Mouse (Mus musculus) embryonic stem cell, embryonic (primary cell): ENCODE data around the gene Prkcb.

Source experiments
- CTCF ChIA-PET, 4 experiments: fragments of 300-600 bp in 2 of 4; fragments of 350-600 bp in 2 of 4; sonication (Branson Sonifier 250); formaldehyde crosslinking; loops; one replicate each; lab custom pipeline; 2022; ENCODE audit warnings: inconsistent platforms in 2 of 4; lab: Charles Lee
- POLR2A ChIA-PET, 4 experiments: fragments of 300-600 bp in 2 of 4; fragments of 350-600 bp in 2 of 4; sonication (Branson Sonifier 250); formaldehyde crosslinking; loops; one replicate each; lab custom pipeline; 2022; ENCODE audit warnings: antibody characterized with exemption in 4 of 4, inconsistent platforms in 1 of 4; lab: Charles Lee

Gene Prkcb

DNA sequence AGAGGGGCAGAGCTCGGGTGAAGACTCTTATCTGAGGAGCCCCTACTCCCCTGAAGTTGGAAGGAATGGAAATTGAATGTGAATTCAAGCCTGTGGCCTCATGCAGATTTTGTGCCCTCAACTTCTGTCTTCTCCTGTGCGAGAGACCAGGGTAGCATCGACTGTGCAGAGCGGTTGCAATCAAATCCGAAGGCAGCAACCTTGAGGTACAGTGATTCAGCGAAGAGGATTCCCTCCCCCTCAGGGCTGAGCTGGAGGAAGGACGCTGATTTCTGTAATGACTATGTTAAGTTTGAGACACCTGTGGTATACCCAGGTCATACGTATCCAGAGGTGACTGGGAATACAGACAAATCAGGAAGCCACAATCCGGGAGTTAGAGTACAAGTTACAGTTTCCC, 18.7 kb downstream of the Prkcb start:
- CTCF ChIA-PET: interaction anchor here in 1 of 4 experiments (0.7 kb wide), 1 partner anchor 15 kb away, joined by 3 read pairs; no protein-coding TSS in a partner anchor
- POLR2A ChIA-PET: no interaction called here

DNA sequence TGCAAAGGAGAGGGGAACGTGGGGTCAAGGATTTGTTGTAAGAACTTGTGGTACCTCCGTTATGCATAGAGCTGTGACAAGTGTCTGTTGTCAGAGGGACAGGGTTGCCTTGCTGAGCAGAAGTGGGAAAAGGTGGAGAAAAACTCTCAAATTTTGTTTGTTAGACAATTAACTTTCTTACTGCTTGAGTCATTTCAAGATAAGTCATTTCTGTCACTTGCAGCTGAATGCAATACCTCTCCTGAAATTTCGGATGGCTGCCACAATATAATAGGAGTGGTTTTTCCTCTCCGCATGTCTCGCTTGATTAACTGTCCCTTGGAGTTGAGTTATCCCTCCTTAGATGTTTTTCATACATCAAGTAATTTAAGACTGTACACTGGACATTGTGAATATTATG, 20.1 kb downstream of the Prkcb start:
- ChIA-PET POLR2A (no interaction called here), CTCF (interaction anchor here in 1 of 4 experiments (0.6 kb wide), 1 partner anchor 74 kb away, joined by 3 read pairs; no protein-coding TSS in a partner anchor)

DNA sequence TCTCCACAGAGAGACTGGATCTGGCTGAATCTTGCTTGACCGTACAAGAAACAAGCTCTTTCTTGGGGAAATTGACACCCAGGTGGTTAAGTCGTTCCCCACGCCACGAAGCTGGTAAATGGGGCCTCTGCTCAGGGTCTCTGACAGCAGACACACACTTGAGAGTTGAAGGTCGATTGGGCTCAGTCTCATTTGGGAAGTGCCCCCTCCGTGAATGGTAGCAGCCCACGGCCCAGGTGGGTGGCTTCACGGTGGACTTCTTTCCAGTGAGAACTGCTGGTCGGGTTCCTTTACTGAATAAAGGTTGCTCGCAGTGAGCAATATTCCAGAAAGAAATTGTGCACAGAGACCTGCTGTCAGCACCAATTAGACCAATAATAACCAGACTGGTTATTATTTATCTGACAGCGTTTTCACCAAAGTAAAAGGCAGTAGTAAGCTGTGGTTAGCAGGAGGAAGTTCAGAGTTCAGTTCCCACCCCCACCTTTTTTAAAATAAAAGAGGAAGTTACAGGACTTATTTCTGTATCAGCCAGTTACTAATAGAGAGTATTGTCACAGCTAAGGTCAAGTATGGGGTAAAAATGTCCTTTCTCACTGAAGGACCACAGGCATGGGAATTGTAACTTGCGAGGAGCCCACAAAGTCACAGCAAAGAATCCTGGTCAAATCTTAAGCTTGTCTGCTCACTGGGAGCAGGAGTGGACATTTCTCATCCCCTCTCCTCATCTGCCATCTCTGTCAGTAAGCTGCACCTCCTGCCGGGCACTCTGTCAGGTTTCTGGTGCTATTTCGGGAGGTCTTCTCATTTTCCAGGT, 21.6 kb downstream of the Prkcb start:
- POLR2A ChIA-PET: interaction anchor here in 2 of 4 experiments (0.6 to 1.0 kb wide), 3 partner anchors 15 to 147 kb away, joined by 3 to 4 read pairs (median 3); no protein-coding TSS in a partner anchor
- CTCF ChIA-PET: interaction anchor here in 1 of 4 experiments (1.2 kb wide), 1 partner anchor 135 kb away, joined by 3 read pairs; no protein-coding TSS in a partner anchor

DNA sequence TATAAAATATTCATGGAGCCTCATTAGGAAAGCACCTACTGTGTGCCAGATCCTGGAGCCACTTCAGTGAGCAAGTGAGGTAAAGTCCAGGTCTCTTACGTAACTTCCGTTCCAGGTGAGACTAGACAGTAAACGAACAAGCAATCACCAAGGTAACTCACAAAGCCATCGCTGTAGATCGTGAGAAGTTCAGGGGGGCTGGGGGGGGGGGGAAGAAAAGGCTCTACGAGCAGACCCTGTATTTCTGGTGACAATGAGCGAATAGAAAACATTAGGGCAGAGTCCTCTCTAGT, 22.1 kb downstream of the Prkcb start:
- ChIA-PET CTCF (no interaction called here), POLR2A (interaction anchor here in 1 of 4 experiments (1.0 kb wide), 1 partner anchor 15 kb away, joined by 3 read pairs; no protein-coding TSS in a partner anchor)

DNA sequence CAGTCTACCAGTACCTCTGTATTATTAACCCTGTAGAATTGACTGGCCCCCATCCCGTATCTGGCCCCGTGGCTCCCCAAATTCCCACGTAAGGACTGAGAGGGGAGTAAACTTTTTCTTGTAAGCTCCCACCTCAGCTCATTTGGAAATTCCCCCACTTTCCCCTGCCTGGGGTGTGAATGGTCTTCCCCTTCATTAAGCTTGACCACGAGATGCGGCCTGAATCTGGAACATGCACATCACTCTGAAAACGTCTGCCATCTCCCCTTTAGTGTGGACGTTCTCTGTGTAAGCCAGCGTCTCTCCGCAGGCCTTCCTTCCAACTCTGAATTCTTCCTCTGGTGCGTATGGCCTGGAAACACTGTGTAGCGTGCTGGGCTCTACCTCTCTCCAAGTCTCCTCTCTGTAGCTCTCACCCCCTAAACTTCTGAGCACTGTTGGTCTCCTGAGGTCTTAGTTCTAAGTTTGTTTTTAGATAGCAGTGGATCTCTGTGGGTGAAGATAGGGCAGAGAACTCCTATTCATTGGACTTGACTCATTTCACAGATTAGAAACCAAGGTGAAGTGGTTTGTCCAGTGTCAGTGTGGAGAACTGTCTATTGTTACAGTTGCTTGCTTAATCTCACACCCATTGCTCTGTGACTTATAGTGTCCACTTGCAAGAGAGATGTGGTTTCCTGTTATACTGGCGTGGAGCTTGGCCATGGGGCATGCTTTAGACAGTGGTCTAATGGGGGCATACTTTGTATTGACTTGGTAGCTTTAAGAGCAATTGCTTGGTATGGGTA, 25.3 kb downstream of the Prkcb start:
- POLR2A ChIA-PET: interaction anchor here in 1 of 4 experiments (0.6 kb wide), 1 partner anchor 373 kb away, joined by 4 read pairs; no protein-coding TSS in a partner anchor
- CTCF ChIA-PET: interaction anchor here in 1 of 4 experiments (1.3 kb wide), 1 partner anchor 131 kb away, joined by 3 read pairs; no protein-coding TSS in a partner anchor

DNA sequence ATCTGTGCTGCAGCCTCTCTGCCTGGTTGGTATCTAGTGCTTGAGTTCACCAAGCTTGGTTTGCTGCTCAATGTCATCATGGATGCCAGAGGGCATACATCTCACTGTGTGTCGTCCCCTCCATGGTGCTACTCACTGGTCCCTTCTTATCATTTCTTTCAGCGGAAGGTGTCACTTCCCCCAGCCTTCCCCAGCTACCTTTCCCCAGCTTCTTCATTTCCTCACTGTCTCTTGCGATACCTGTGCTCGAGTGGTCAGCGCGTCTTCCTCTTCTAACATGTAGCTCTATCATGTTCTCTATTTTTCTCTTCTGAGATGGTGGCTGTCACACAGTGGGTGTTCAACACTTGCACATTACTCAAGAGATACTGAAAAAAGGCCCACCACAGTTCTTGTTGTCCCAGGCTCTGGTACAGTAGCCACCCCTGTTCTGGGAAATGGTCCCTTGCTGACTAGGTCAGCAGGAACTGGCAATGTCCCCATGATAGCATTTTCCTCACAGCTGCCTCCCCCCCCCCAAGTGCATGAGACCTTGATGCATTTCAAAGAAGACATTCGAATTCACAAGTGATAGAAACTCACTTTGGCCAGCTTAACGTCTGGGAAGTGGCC, 27.3 kb downstream of the Prkcb start:
- CTCF ChIA-PET: interaction anchor here in 1 of 4 experiments (0.8 kb wide), 1 partner anchor 126 kb away, joined by 5 read pairs; no protein-coding TSS in a partner anchor
- POLR2A ChIA-PET: interaction anchor here in 1 of 4 experiments (0.6 to 0.7 kb wide), 2 partner anchors 68 to 484 kb away, joined by 4 to 8 read pairs; no protein-coding TSS in a partner anchor

DNA sequence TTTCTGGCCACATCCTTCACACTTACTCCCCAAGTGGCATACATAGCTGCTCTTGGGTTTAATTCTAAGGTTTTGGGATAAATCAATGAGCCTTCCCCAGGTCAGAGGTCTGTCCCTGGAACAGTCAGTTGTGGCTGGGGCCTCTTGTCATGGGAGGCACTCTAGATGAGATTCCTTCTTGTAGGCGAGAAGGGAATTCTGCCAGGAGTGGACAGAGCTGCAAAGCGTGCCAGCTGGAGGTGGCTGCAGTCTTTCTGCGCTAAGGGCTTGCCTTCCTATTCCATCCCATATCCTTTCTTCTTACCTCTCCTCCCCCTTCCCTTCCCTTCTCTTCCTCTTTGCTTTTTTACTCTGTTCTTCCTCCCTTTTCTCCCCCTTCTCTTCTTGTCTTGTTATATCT, 28.1 kb downstream of the Prkcb start:
- ChIA-PET POLR2A (interaction anchor here in 1 of 4 experiments (0.7 kb wide), 1 partner anchor 69 kb away, joined by 4 read pairs; no protein-coding TSS in a partner anchor), CTCF (no interaction called here)

DNA sequence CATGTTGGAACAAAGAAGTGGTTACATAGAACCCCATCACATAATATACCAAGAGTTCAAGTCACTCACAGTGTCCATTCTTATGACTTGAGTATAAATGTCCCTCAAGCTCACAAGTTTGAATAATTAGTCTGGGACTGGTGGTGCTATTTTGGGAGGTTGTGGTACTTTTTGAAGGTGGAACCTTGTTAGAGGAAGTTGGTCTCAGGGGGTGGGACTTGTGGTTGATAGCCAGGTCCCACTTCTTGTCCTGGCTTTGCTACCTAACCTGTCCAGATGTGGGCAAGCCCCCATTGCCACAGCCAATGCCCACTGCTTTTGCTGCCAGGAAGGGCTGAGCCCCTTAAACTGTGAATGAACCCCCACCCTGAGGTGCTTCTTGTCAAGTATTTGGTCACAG, 28.9 kb downstream of the Prkcb start:
- CTCF ChIA-PET: no interaction called here

DNA sequence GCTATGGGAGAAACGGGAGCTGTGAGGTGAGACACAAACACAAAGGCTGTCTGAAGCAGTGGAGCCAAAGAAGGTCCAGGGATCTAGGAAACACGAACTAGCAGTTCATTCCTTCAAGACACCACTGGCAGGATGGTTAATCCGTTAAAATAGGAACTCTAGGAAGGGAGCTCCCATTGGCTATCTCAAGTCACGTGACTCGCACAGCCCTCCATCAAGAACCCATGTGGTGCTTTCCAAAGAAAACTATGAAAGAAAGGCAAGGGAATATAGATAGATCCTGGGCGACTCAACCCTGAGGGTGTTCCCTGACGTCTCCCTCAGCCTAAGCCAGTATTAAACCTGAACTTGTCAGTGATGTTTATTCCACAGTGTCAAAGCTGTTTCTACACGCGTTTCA, 31.0 kb downstream of the Prkcb start:
- CTCF ChIA-PET: interaction anchor here in 2 of 4 experiments (0.8 to 1.0 kb wide), 2 partner anchors 68 to 126 kb away, joined by 5 read pairs; no protein-coding TSS in a partner anchor
- POLR2A ChIA-PET: interaction anchor here in 1 of 4 experiments (1.1 kb wide), 1 partner anchor 83 kb away, joined by 3 read pairs; no protein-coding TSS in a partner anchor

More for the DNA sequence above, 28.9 kb downstream of the Prkcb start:
- POLR2A ChIA-PET: no interaction called here

DNA sequence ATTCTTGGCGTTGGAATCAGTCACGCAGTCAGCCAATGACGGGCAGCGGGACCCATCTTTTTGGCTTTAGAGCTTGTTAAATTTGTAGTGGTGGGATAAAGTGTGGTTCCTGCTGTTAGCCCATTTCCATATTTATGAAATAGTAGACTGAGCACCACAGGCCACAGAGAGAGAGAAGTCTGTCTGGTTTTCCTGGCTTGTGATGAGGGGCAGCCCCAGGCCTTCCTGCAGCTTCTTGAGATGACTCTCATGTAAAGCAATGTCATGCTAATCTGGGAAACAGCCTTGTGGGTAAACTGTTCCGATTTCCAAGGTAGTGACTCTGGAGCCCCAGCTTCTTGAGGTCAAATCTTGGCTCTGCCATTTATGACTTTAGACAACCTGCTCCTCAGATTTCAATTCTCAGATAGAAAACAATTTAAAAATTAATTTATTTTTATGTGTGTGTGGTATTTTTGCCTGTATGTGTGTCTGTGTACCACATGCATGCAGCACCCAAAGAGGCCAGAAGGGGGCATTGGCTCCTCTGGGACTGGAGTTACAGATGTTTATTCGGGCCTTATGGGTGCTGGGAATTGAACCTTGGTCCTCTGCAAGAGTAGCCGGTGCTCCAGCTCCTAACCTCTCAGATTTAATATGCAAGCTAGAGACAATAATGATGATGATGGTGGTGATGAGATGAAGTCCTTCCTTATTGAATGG, 32.4 kb downstream of the Prkcb start:
- ChIA-PET POLR2A (no interaction called here), CTCF (no interaction called here)

DNA sequence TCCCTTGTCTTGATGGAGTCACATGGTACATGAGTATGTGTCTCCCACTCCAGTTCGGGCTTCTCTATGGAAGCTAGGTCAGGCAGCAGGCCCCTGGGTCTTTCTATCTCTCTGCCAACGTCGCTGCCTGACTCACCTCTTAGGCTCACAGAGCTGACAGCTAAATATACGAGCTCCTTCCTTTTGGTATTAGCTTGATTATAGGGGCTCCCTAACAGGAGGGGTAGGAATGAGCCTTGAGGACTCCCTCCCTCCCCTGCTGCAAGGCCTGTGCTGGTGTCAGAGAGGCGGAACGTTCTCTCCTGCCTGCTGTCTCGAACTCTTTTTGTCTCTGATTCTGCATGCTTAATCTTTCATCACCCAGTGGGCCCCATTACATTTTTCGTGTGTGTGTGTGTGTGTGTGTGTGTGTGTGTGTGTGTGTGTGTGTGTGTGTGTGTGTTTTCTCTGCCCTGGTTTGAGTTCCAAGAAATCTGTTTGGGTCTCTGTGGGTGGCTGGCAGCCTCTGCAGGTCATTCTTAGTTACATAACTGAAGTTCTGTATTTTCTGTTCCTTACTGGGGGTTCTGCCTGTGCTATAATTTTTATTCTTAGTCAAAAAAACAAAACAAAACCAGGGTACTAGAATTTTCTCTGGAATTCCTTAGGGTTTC, 33.6 kb downstream of the Prkcb start:
- ChIA-PET CTCF (interaction anchor here in 1 of 4 experiments (0.6 kb wide), 1 partner anchor 222 kb away, joined by 3 read pairs; no protein-coding TSS in a partner anchor), POLR2A (no interaction called here)

DNA sequence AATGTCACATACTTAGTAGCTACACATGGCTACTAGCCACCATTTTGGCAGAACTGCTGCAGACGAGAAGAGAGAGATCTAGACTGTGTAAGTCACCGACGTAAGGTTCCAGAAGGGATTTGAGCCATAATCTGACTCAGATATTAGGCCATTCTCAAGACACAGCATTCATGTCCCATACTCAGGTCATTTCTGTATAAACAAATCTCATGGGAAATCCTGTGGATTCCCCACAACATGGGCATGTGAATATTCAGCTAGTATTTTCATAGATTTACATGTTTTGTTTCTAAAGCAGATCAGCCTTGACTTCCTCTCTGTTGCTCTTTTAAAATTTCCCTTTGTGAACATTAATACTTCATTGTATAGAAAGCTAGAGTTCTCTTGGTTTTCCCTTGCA, 39.4 kb downstream of the Prkcb start:
- POLR2A ChIA-PET: no interaction called here
- CTCF ChIA-PET: no interaction called here

DNA sequence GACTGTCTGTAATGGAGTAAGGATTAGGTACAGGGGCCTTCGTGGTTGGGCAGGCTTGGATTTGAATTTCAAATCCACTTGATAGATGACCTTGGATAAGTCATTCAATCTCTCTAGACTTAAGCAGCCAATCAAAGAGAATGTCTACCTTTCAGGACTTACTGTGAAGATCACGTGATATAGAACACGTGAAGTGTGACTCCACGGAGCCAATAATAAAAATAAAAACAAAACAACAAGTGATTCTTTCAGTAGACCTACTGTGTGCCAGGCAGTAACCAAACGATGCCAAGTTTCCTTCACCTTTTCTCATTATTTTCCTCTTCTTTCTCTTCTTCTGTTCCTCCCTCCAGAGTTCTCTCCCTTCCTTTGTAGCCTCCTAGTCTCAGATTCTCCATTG, 39.9 kb downstream of the Prkcb start:
- ChIA-PET POLR2A (no interaction called here), CTCF (no interaction called here)

DNA sequence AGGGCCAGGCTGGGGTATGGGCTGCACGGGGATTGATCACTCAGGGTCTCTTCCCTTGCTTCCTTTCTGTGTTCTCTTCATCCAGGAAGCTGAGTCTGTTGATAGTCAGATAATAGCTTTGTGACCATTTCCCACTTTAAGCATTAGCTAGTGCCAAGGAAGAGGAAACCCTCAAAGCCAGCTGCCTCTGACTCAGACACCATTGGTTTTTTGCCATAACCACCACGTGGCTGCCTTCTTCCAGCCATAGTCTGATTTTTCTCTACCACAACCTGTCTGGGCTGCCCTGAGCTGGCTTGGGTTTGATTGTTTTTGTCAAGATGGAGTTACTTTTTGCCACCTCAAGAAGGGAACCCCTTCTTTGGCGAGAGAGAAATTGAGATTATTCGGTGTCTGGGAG, 41.0 kb downstream of the Prkcb start:
- ChIA-PET CTCF (no interaction called here), POLR2A (no interaction called here)

DNA sequence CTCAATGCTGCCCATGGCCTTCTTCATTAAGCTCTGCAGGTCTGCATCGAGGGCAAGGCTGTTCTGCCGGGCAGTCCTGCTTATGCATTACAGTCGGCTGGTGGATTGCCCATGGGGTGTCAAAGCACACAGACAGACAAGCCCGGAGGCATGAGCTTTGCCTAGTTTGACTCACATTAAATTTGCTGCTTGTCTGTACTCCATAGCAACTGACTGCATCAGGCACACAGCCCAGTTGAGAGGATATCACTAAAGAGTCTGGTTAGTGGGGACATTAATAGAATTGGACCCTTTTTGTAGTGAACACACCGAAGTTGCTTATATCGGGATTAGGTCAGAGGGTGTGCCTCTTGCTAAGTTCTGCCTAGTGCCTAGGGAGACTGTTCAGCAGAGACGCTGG, 45.1 kb downstream of the Prkcb start:
- ChIA-PET POLR2A (interaction anchor here in 1 of 4 experiments (0.6 kb wide), 1 partner anchor 611 kb away, joined by 5 read pairs; no protein-coding TSS in a partner anchor), CTCF (no interaction called here)

DNA sequence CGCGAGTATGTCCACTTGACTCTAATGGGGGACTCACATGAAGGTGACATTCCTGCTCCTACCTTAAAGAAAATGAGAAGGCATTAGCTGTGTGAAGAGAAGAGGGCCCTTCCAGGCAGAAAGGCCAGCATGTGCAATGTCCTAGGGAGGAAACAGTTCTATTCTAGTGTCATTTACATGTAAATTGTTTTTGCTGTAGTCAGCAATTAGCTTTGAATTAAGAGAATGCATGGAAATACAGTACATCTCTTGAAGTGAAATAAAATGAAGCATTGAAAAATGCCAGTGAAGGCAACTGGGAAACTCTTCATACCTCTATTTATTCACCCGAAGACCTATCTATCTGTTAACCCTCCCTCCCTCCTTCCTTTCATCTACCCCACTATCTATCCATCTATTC, 48.8 kb downstream of the Prkcb start:
- CTCF ChIA-PET: interaction anchor here in 1 of 4 experiments (0.6 kb wide), 1 partner anchor 58 kb away, joined by 8 read pairs; no protein-coding TSS in a partner anchor
- POLR2A ChIA-PET: interaction anchor here in 1 of 4 experiments (1.2 kb wide), 1 partner anchor 11 kb away, joined by 3 read pairs; no protein-coding TSS in a partner anchor

DNA sequence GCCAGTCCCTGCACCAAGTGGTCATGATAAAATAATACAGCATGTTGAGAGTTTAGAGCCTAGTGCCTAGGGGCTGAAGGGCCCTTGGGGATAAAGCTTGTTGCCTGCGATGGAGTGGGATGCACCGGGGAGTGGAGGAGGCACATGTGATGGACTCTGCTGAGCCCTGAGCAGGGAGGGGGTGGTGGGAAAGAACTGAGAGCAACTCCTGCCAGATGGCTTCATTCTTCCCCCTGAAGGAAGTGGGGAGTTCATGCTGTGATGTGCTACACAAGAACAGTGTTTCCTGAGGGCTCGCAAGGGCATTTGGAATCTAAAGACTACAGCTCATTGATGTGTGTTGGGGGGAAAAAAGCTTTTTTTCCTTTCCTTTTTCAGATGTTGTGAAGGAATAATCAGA, 49.5 kb downstream of the Prkcb start:
- ChIA-PET CTCF (no interaction called here), POLR2A (interaction anchor here in 1 of 4 experiments (0.5 kb wide), 1 partner anchor 149 kb away, joined by 4 read pairs; no protein-coding TSS in a partner anchor)

DNA sequence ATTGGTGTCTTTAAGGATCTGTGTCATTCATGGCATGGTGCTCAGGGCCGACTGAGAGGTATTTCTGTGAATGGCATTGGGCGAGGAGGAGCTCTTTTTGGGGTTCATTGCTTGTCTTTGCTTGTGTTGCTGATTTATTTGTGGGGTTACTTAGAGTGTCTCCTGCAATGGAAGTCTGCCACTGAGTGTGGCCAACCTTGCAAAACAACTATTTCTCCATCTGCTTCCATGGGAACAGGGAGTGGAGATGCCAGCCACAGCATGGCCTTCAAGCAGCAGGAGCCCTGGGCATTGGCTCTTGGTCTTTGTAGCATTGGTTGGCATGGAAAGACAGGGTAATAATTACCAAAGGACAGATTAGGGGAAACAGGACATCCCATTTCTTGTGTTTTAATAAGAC, 50.9 kb downstream of the Prkcb start:
- ChIA-PET POLR2A (no interaction called here), CTCF (no interaction called here)
